Mouse (Mus musculus) retina, postnatal 7 days (tissue): ENCODE results near the gene Atxn1.

Experiments used
- DNase-seq: peaks from one replicate; pipeline ENCODE4 v3.0.0-alpha.2; 2012; ENCODE audit warnings: low read depth, low spot score

Gene Atxn1

GRCm38 (mm10) chr13:45683991-45684390 lies 280.8 kb downstream of the Atxn1 start:
- DNase-seq = no peak

- DNase-seq = no peak
Observed at GRCm38 (mm10) chr13:45681196-45681595, 283.6 kb downstream of the Atxn1 start.

DNA sequence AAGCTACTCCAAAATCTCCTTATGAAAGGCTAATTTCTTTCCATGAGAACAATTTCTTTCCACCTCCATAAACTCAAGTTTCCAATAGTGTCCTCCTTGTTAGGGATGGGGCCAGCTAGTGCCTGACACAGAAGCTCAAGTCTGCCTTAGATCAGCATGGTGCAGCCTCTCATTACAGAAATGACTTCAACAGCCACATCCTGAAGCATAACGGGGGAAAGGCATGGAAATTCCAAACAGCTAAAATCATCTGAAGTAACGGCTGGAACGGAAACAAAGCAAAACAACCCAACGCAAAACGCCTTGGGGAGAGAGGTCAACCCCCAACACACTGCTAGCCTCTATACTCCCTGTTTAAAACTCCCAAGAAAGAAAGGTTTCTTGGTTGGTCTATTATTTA lies 284.2 kb downstream of the Atxn1 start:
- DNase-seq = no peak

DNA sequence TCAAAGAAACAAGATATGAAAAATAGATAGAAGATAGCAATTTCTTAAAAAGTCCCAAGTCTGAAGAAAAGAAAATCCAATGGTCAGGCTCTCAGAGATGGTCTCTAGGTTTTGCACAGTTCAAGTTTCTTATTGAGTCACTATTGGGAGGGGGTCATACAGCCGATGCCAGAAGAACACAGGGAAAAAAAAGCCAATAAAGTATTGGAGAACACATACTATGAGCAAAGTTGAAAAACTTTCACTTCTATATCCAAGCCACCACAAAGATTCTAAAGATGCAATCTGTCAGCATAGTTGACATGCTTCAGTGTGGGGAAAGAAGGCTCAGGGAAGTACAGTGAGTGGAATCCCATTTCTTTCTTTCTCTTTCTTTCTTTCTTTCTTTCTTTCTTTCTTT lies 285.7 kb downstream of the Atxn1 start:
- no peak for DNase-seq

- no peak for DNase-seq
Observed at GRCm38 (mm10) chr13:45672628-45673027, 292.2 kb downstream of the Atxn1 start.

- no peak for DNase-seq
Observed at GRCm38 (mm10) chr13:45669969-45670368, 294.8 kb downstream of the Atxn1 start.

GRCm38 (mm10) chr13:45662852-45663251 lies 302.0 kb downstream of the Atxn1 start:
- no peak for DNase-seq

- no peak for DNase-seq
Observed at GRCm38 (mm10) chr13:45662216-45662615, 302.6 kb downstream of the Atxn1 start.

GRCm38 (mm10) chr13:45661283-45662185 lies 303.3 kb downstream of the Atxn1 start:
- no peak for DNase-seq

- no peak for DNase-seq
Observed at GRCm38 (mm10) chr13:45659813-45660212, 305.0 kb downstream of the Atxn1 start.

DNA sequence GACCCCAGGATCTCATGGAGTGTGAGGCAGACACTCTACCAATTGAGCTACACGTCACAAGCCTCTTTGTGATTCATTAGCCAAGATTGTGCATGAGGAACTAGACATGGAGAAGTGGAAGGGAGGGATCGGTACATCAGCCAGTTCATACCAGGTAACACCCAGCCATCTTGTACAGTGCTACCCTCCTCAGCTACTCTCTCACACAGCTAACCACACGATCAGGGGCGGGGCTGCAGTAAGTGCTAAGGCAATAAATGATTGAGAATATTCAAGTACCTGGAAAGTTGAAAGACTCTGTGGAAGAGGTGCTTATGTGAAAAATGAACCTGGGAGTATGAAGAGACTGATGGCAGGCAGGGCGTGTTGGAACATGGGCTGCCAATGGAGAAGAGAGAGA lies 306.5 kb downstream of the Atxn1 start:
- no peak for DNase-seq

GRCm38 (mm10) chr13:45657176-45657575 lies 307.6 kb downstream of the Atxn1 start:
- DNase-seq = no peak

GRCm38 (mm10) chr13:45651652-45652241 lies 313.1 kb downstream of the Atxn1 start:
- DNase-seq = no peak

DNA sequence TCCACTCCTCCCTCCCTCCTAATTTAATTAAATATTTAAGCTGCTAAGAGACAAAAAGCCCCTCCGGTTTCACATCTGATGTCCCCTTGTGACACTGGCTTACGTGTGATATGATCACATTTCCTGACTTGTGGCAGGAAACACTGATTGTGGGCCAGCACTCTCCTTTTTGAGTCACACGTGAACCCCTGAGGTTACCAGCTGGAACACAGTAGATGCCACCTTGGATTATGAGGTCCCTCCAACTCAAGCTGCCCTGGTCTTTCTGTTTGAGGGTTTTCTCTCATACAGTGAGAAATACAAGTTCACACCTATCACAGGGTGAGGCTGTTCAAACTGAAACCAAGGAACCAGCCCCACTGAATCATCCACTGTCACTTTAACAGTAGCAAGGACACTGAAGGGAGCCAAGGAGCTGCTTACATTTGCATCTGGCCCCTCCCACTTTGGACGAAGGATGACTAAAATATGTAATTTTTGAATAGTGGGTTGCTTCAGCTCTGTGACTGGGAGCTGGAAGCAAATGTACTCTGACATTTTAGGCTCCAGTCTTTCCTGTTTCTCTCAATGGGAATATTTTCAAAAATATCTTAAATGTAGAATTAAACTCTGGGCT lies 315.5 kb downstream of the Atxn1 start:
- DNase-seq = no peak

- no peak for DNase-seq
Observed at GRCm38 (mm10) chr13:45643780-45644395, 320.9 kb downstream of the Atxn1 start.

DNA sequence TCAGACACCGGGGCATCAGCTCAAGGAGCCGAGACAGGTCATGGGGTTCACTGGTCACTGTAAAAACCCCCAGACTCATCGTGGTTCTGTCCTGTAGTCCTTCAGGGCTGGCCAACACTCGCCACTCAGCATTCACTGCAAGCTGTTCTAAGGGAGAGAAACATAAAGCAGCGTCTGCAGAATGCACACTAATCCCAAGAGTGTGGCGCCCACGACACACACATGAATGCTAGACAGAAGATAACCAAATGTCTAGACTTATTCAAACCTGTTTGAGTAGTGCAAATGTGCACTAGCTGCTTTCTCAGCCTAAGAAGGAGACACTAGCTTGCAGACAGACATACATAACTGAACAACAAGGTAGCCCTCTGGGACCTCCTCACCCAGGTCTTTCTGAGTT lies 321.9 kb downstream of the Atxn1 start:
- DNase-seq = no peak

DNA sequence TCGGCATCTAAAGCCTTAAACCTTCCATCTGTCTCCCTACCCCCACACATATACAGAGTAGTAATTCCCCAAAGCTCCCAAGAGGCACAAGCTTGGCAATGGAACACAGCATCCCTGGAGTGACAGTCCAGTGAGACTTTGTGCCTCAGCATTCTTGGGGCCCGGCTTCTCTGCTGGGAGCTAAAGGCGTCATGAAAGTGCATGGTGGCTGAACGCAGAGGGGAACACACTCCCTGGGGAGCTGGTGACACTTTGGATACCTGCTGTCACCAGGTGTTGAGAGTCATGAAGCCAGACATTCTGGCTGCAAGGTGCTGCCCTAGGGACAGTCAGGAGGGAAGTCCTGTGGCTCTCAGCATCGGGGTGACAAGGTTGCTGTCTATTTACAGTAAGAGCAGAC lies 324.4 kb downstream of the Atxn1 start:
- no peak for DNase-seq

DNA sequence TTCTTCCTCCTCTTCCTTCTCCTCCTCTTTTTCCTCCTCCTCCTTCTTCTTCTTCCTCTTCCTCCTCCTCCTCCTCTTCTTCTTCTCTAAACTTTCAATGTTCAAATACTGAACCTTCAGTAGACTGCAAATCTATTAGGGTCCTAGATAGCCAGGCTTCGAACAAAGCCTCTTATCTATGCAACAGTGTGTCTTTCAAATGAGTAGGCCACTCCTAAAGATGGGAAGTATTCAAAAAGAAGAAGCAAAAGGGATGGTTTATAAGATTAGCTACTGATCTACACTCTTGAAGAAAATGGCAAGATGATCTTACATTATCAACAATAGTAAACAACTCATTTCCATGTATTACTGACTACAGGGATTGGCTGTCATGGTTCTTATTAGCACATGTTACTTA lies 326.5 kb downstream of the Atxn1 start:
- DNase-seq = no peak

DNA sequence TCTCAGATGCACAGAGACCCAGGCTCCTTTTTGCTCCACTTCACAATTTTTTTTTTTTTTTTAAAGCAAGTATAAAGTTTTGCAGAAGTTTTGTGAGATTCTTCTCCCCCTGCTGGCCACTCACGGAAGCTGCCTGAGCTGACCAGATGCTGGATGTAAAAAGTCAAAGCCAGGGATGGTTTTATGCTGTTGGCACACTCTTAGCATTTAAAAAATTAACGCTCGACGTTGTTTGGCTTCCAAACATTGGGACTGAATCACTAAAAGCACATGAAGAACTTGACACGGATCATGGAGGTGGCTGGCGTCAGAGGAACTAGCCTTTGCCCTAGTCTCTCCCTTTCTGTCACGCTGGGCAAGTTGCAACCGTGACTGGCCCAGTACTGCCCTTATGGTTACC lies 327.5 kb downstream of the Atxn1 start:
- no peak for DNase-seq

DNA sequence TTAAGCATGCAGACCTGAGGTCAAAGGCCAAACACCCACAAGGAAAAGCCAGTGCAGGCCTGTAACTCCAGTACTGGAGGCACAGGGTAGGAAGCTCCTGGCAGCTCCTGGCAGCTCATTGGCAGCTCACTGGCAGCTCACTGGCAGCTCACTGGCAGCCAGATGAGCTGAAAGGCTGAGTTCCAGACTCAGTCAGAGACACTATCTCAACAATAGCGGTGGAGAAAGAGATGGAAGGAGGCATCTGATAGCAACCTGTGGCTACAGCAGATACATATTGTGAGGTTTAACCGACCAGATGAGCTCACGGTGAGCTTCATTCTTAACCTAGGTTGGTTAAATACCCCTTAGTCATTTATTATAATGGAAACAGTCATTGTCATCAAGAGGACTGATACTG lies 328.4 kb downstream of the Atxn1 start:
- no peak for DNase-seq

GRCm38 (mm10) chr13:45633918-45634317 lies 330.9 kb downstream of the Atxn1 start:
- DNase-seq = no peak

DNA sequence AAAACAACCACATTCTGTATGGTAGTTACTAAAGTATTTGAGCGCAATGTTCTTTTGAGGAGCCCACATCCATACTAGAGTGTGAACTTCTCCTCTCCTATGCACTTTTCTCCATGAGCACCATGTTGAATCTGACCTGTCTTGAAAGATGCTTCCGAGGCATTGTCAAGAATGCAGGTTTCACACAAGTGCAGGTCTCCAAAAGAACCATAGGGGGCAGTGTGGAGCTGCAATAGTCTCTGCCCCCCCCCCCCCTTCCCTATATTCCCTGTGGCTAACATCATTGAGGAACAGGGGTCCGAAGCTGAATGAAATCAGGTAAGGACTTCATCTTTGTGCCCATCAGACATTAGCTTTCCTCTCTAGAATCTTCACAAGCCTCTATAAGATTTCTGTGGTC lies 332.7 kb downstream of the Atxn1 start:
- DNase-seq = no peak
